ENCODE assay signal across 30 mouse cellular contexts in genomic region chr10:17808526-17808925, GRCm38 (mm10).
"Had no signal": no experiment of that assay in that cellular context is flagged by ENCODE, and none has a peak within 500 bp of the region (broad histone marks: within the 10 kb centered on the region; RNA-seq: fewer than 3 reads in every experiment).

No protein-coding gene starts in this region.

- H3K27ac ChIP-seq: heart, embryonic 13.5 days; heart, embryonic 15.5 days; hindbrain, embryonic 10.5 days; hindbrain, embryonic 12.5 days; hindbrain, embryonic 13.5 days; hindbrain, embryonic 14.5 days; hindbrain, embryonic 15.5 days; hindbrain, postnatal 0 days; intestine, embryonic 15.5 days; kidney, embryonic 15.5 days; kidney, postnatal 0 days; layer of hippocampus, adult 2 months; left cerebral cortex, adult 2 months had no signal

- H3K4me3 ChIP-seq: heart, embryonic 12.5 days; heart, embryonic 13.5 days; heart, embryonic 15.5 days; hindbrain, embryonic 10.5 days; hindbrain, embryonic 12.5 days; hindbrain, embryonic 13.5 days; hindbrain, embryonic 15.5 days; intestine, embryonic 15.5 days; kidney, embryonic 15.5 days; layer of hippocampus, adult 2 months; left cerebral cortex, adult 2 months had no signal

- DNase-seq: heart, postnatal 10 days; heart, postnatal 14 days; heart, postnatal 36 days; heart, postnatal 4 days; kidney, adult 11 months; kidney, adult 18-20 months; kidney, adult 2 months; kidney, adult 8-10 months; kidney, adult 9 months; kidney, postnatal 10 days; kidney, postnatal 14 days; kidney, postnatal 25 days; kidney, postnatal 36 days; kidney, postnatal 4 days; layer of hippocampus, adult 9-11 months; layer of hippocampus, postnatal 36 days had no signal
